Mouse (Mus musculus) cerebellum, adult 11-12 months (tissue): ENCODE results near the gene Slc35g2.

Experiments
- DNase-seq: peaks from one replicate; pipeline ENCODE4 v3.0.0; 2022

The Slc35g2 gene

GRCm38 (mm10) chr9:100558023-100558573 is 12.8 kb downstream of the Slc35g2 start:
- no peak for DNase-seq

DNA sequence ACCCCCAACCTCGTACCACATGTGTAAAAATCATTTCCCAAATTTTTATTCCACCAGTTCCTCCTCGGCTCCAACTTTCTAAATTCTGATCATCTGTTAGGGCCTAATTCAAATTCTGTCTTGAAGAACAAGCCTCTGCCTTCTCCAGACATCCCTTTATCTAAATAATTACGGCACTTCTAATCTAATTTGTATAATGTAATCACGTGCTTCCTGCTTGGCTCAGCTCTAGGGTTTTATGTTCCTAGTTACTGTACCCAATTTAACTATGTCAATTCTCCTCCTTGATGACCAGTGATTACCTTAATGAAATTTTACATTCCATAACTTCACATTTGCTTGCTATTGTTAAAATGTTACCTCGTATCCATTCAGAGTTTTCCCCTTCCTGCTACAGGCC is 15.2 kb downstream of the Slc35g2 start:
- no peak for DNase-seq

- DNase-seq: no peak
These were observed 22.6 kb downstream of the Slc35g2 start for GRCm38 (mm10) chr9:100548313-100548712.

DNA sequence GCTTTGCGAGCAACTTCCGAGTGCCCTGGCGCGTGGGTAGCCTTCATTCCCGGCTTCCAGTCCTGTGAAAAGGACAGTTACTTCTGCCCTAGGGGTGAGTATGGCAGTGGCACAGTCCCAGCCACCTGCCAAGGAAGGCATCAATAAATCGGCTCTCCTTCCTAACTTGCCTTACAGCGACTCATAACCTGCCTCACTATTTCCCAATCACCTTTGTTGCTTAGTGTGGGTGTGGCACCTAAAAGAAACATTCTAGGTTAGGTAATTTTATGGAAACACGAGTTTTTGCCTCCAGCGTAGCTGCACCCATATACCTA is 24.3 kb downstream of the Slc35g2 start:
- no peak for DNase-seq

DNA sequence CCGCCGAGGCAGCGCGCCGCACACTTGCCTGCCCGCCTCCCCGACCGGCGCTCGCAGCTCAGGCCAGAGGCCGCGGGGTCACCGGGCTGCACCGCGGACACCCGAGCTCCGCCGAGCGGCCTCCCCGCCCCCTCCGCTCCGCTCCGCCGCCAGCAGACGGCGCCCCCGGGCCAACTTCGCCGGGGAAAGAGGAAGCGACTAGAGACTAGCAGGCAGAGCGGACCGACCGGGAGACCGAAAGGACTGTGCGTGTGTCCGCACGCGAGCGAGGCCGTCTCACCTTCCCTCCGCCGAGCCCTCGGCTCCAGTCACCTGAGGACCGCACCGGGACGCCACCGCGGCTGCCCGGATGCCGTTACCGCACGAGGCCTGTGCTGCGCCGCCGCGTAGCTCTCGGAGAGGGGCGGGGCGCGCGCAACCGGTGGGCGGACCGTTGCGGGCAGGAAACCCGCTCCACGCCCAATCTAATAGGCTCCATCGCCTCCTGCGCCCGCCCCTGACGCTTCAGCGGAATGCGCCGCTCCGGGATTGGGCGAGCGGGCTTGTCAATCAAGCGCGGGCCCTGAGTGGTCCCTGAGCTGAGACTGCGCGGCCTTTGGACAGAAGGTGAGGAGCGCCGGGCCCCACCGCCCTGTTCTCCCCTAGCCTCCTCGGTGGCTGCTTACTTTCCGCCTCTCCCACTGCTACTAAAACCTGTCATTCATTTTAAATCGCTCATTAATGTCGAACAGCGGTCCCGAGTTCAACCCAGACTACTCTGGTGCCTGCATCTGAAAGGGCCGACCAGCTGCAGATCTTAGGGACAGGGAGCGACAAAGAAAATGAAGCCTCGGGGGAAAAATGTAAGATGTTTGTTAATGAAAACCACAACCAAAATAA is 24.9 kb downstream of the Slc35g2 start, which contains the start of gene Nck1:
Nck1 (minus strand) TSS at position 420 of the 879 bp plus-strand sequence.
- DNase-seq: peak; percentile 99

GRCm38 (mm10) chr9:100544948-100545714 is 25.8 kb downstream of the Slc35g2 start:
- no peak for DNase-seq

GRCm38 (mm10) chr9:100535618-100536262 is 35.1 kb downstream of the Slc35g2 start:
- no peak for DNase-seq

GRCm38 (mm10) chr9:100534686-100535085 is 36.2 kb downstream of the Slc35g2 start:
- no peak for DNase-seq

GRCm38 (mm10) chr9:100532847-100533505 is 37.9 kb downstream of the Slc35g2 start:
- DNase-seq: no peak

GRCm38 (mm10) chr9:100531296-100531695 is 39.6 kb downstream of the Slc35g2 start:
- DNase-seq: no peak

DNA sequence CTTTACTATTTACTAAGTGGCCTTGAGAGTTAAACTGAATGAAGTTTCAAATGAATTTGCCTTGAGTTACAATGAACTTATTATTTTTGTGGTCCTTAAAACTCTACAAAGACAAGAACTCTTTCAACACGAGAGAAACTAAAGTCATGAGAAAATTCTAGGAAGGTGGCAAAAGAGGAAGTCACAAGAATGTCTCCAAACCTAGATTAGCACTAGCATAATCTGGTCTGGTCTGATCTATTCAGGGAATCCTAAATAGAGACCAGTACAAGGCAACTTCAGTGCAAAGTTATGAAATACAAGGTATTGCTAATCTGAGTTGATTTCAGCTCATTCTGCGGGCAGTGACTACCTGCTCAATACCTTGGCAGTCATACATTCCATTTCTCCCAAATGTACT is 45.7 kb downstream of the Slc35g2 start:
- DNase-seq: no peak

DNA sequence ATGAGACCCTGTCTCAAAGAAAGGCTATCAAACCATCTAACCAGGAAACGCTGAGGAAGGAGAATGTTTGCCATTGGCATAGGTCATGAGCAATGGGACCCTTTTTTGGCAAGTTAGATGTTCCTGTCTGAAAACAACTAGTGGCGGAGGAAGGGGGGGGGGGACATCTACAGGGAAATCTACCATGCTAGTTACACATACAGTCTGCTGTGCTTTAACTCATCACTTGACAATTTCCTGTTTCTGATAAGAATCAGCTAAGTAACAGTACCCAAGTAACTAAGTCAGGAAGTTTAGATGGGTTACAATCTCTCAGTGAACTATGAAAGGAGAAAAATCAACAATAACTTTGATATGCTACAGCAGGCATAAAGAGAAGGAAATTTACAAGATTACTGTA is 48.9 kb downstream of the Slc35g2 start:
- DNase-seq: no peak

GRCm38 (mm10) chr9:100520586-100520985 is 50.3 kb downstream of the Slc35g2 start:
- DNase-seq: no peak

GRCm38 (mm10) chr9:100520012-100520411 is 50.9 kb downstream of the Slc35g2 start:
- no peak for DNase-seq

DNA sequence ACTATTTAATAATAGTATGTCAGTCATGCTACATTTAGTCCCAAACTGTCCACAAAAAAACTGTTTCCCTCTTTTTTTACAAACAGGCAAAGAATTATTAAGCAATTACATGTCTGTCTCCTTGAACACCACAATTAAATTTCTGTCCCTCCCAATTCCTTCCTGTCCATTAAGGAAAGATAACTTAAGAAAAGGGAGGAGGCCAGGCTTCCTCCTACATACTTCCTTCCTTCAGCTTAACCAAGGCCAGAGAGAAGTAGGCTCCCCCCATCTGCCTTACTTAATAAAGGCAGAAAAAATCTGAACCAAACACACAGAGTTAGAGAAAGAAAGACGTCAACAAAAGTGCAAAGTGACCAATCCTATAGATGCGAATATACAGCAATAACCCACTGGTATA is 63.3 kb downstream of the Slc35g2 start:
- DNase-seq: no peak

DNA sequence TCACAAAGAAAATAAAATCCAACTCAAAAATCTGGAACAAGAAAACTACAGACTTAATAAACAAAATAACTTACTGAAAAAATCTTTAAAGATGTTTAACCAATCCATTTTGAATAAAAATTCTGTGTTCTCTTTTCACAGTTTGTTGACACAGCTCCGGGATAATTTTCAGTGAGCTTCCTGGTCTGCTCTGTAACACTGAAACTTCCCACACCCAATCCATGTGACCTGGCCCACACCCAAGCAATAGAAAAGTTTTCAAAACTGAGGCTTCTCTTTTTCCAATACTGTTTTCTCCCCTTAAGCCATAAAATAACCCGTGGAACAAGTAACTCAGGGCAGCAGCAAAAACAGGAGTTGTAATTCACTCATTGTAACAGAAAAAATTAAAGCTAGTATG is 64.2 kb downstream of the Slc35g2 start:
- DNase-seq: no peak

DNA sequence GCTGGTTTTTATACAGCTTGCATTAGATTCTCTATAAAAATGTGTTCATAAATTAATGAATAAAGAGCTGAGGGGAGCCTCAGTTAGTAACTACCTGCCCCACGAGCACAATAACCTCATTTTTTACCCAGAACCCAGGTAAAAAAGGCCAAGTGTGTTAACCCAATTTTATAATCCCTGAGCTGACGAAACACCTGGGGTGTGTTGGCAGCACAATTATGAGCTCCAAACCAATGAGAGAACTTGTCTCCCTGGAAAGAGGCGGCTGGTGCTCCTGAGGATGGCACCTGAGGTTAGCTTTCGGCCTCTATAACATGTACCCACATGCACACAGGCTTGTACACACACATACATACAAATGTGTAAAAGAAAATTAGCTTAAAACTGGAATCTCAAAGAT is 65.4 kb downstream of the Slc35g2 start:
- DNase-seq: no peak
